9 mouse cellular contexts compared by ENCODE assay signal in genomic region chr5:121236171-121236570, GRCm38 (mm10). TPM values are rescaled to one million over a fixed set of nuclear protein-coding genes. Genes with fewer than 3 reads are reported as not detected.
A peak's percentile ranks its signal among the peaks of the same experiment; 100 is the strongest.
DNase-seq lines count a peak whose midpoint lies in the region; ATAC-seq and TF ChIP-seq lines count a peak whose summit lies in the region.
"Had no signal": no experiment of that assay in that cellular context is flagged by ENCODE, and none has a peak within 500 bp of the region (broad histone marks: within the 10 kb centered on the region; RNA-seq: fewer than 3 reads in every experiment).

No protein-coding gene starts in this region.

- TF ChIP-seq POLR2A in thymus, adult 2 months (IDR thresholded peaks at IDR 0.05; ENCODE audit: control insufficient read depth, extremely low read depth, insufficient read depth, low read length, poor library complexity), result no peak

- no peaks in the 10 kb centered on the region for H3K4me1 ChIP-seq in thymus, adult 2 months (replicated peaks; ENCODE audit: control insufficient read depth, insufficient read depth, low read length)
- H3K4me1 ChIP-seq in hindbrain, embryonic 13.5 days (replicated peaks), result 0 out of 2 replicates have a peak, but pooled peaks cover 5% of the 10 kb centered on the region

- no peaks in the 10 kb centered on the region for H3K36me3 ChIP-seq in thymus, adult 2 months (ENCODE audit: control insufficient read depth, insufficient read depth, low read length)
- 0 out of 2 replicates have a peak, but pooled peaks cover 3% of the 10 kb centered on the region for H3K36me3 ChIP-seq in hindbrain, embryonic 13.5 days

- H3K9me3 ChIP-seq in hindbrain, embryonic 13.5 days, result no peaks in the 10 kb centered on the region

- no peak overlapping the region for H3K27ac ChIP-seq in thymus, adult 2 months (ENCODE audit: control insufficient read depth, insufficient read depth, low read length)
- no peak overlapping the region for H3K27ac ChIP-seq in hindbrain, embryonic 13.5 days

- ATAC-seq in erythroid progenitor cell, adult 5-6 weeks (replicated peaks; ENCODE audit: low FRiP score, poor library complexity, severe bottlenecking), result peak; percentile 90
- no peak for ATAC-seq in hindbrain, embryonic 13.5 days (ENCODE audit: low FRiP score)
- ATAC-seq: activated CD4-positive, CD25-positive, alpha-beta regulatory T cell, adult 4 months had no signal

- H3K9ac ChIP-seq in hindbrain, embryonic 13.5 days, result no peak overlapping the region

- intact Hi-C loops in left cerebral cortex, postnatal 36 days (cut with DNase I), result no loop called here

- H3K4me2 ChIP-seq in hindbrain, embryonic 13.5 days, result no peak overlapping the region

- DNase-seq in spleen, adult 12 weeks (ENCODE audit: low spot score), result peak; percentile 62
- no peak for DNase-seq in spleen, adult 18-20 months
- DNase-seq in left cerebral cortex, postnatal 36 days (ENCODE audit: low spot score in 2 of 2), result peak; percentile 50 to 64
- peak; percentile 71 for DNase-seq in telencephalon, adult 2 months (ENCODE audit: low read depth, low spot score)
- DNase-seq in thymus, adult 2 months, result no peak
- DNase-seq: gastrocnemius, postnatal 10 days had no signal

- 89% methylated on average over 5 of the region's 5 CpGs for WGBS in thymus, adult 2 months
- 85% methylated on average over 5 of the region's 5 CpGs for WGBS in hindbrain, embryonic 13.5 days

- TF ChIP-seq CTCF in thymus, adult 2 months (IDR thresholded peaks at IDR 0.05; ENCODE audit: borderline replicate concordance, control insufficient read depth, extremely low read depth, insufficient read depth, low read length, poor library complexity), result no peak

- no peaks in the 10 kb centered on the region for H3K27me3 ChIP-seq in thymus, adult 2 months (ENCODE audit: control insufficient read depth, insufficient read depth, low read length)
- no peaks in the 10 kb centered on the region for H3K27me3 ChIP-seq in hindbrain, embryonic 13.5 days

- H3K4me3 ChIP-seq in thymus, adult 2 months (ENCODE audit: control insufficient read depth, insufficient read depth, low read length), result no peak overlapping the region
- no peak overlapping the region for H3K4me3 ChIP-seq in hindbrain, embryonic 13.5 days

RNA-seq across cellular contexts. Expression of gene Hectd4, which starts 16.2 kb away (rescaled TPM):
- 214 and 233 TPM in 2 replicates for total RNA-seq in erythroid progenitor cell, adult 5-6 weeks (2015; ENCODE audit: low replicate concordance)
- total RNA-seq in erythroid progenitor cell, adult 5-6 weeks (2017; ENCODE audit: low replicate concordance), result 286 and 356 TPM in 2 replicates
- total RNA-seq in left cerebral cortex, postnatal 36 days (2021), result 100 to 1,000 TPM; 180 to 207 TPM
- 61.5 and 67.5 TPM in 2 replicates for polyA plus RNA-seq in thymus, adult 2 months (2012; rRNA removed)
- polyA plus RNA-seq in hindbrain, embryonic 13.5 days (2015; fragmentation: Nextera tagmentation; extraction: Ambion mirVana), result 15.0 and 17.2 TPM in 2 replicates

RNA-seq across cellular contexts. Expression of gene Rpl6, which starts 31.9 kb away (rescaled TPM):
- 759 and 847 TPM in 2 replicates for total RNA-seq in erythroid progenitor cell, adult 5-6 weeks (2015; ENCODE audit: low replicate concordance)
- total RNA-seq in erythroid progenitor cell, adult 5-6 weeks (2017; ENCODE audit: low replicate concordance), result 373 and 474 TPM in 2 replicates
- 100 to 1,000 TPM; 401 to 441 TPM for total RNA-seq in left cerebral cortex, postnatal 36 days (2021)
- 391 and 394 TPM in 2 replicates for polyA plus RNA-seq in thymus, adult 2 months (2012; rRNA removed)
- 427 and 429 TPM in 2 replicates for polyA plus RNA-seq in hindbrain, embryonic 13.5 days (2015; fragmentation: Nextera tagmentation; extraction: Ambion mirVana)

RNA-seq across cellular contexts. Expression of gene Ptpn11, which starts 45.0 kb away (rescaled TPM):
- 19.3 and 20.9 TPM in 2 replicates for total RNA-seq in erythroid progenitor cell, adult 5-6 weeks (2015; ENCODE audit: low replicate concordance)
- total RNA-seq in erythroid progenitor cell, adult 5-6 weeks (2017; ENCODE audit: low replicate concordance), result 36.9 and 44.9 TPM in 2 replicates
- total RNA-seq in left cerebral cortex, postnatal 36 days (2021), result 10 to 100 TPM; 93.7 to 99.3 TPM
- 30.0 and 33.1 TPM in 2 replicates for polyA plus RNA-seq in thymus, adult 2 months (2012; rRNA removed)
- 23.1 and 23.6 TPM in 2 replicates for polyA plus RNA-seq in hindbrain, embryonic 13.5 days (2015; fragmentation: Nextera tagmentation; extraction: Ambion mirVana)

Comparison
In these comparisons a context has a peak if more than half of its experiments do, and no peak if none do; other contexts are left out.
1. DNase-seq: peak in spleen, adult 12 weeks (single experiment), left cerebral cortex, postnatal 36 days (2 of 2) and telencephalon, adult 2 months (single experiment); none in spleen, adult 18-20 months (0 of 2) and thymus, adult 2 months (single experiment).